Mouse (Mus musculus): ENCODE results near the gene Olfr488.
"Not testable (repeated sequence)": the region's sequence is repeated elsewhere in the genome, so short reads cannot be mapped to it uniquely, and the experiment has no call there.

The Olfr488 gene

GRCm38 (mm10) chr7:108258247-108258646 lies at the start of gene Olfr488:
Gene Olfr488, minus strand, starts transcription at chr7:108258347.
- DNase-seq (ENCODE audit: low spot score in 2 of 2): no peak

- no peak for DNase-seq (ENCODE audit: low spot score in 2 of 2)
Observed at GRCm38 (mm10) chr7:108288834-108289233, 30.7 kb upstream of the Olfr488 start, which contains the start of gene Olfr490. Gene Olfr490, minus strand, starts transcription at chr7:108288934.

GRCm38 (mm10) chr7:108233551-108233950 lies 24.6 kb downstream of the Olfr488 start:
- no peak for DNase-seq (ENCODE audit: low spot score in 2 of 2)

- not testable (repeated sequence) for DNase-seq (ENCODE audit: low spot score in 2 of 2)
Observed at GRCm38 (mm10) chr7:108214536-108214935, 43.6 kb downstream of the Olfr488 start, which contains the start of gene Olfr487. Gene Olfr487, minus strand, starts transcription at chr7:108214636.
